Mouse (Mus musculus) neural tube, embryonic 15.5 days (tissue): ENCODE results near the gene Phf24. TPM values are rescaled to one million over a fixed set of nuclear protein-coding genes. Genes with fewer than 3 reads are reported as not detected.

Experiments
- ATAC-seq: fragments of 200-750 bp; cut with Nextera tagmentation; 2 replicates; pipeline ENCODE4 v1.8.0; 2017; ENCODE audit warnings: mild to moderate bottlenecking, moderate TSS enrichment, moderate library complexity; ENCODE audit not compliant: low FRiP score
- H3K27ac ChIP-seq: fragments of 300-500 bp; sonication (generic); replicated peaks from 2 replicates; pipeline ENCODE4 v1.5.1; 2015; ENCODE audit warnings: mild to moderate bottlenecking, inconsistent platforms
- H3K27me3 ChIP-seq: fragments of 300-500 bp; sonication (generic); replicated peaks from 2 replicates; pipeline ENCODE4 v1.6.1; 2015; ENCODE audit warnings: inconsistent platforms
- H3K36me3 ChIP-seq: fragments of 300-500 bp; sonication (generic); 2 replicates; pipeline ENCODE4 v1.6.1; 2015; ENCODE audit warnings: inconsistent platforms
- H3K4me1 ChIP-seq: fragments of 300-500 bp; sonication (generic); 2 replicates; pipeline ENCODE4 v1.6.1; 2015; ENCODE audit warnings: inconsistent platforms
- H3K4me2 ChIP-seq: fragments of 300-500 bp; sonication (generic); 2 replicates; pipeline ENCODE4 v1.6.1; 2015; ENCODE audit warnings: inconsistent platforms, mild to moderate bottlenecking, moderate library complexity
- H3K4me3 ChIP-seq: fragments of 300-500 bp; sonication (generic); replicated peaks from 2 replicates; pipeline ENCODE4 v1.5.1; 2015; ENCODE audit warnings: mild to moderate bottlenecking, inconsistent platforms
- H3K9ac ChIP-seq: fragments of 300-500 bp; sonication (generic); replicated peaks from 2 replicates; pipeline ENCODE4 v1.6.1; 2015; ENCODE audit warnings: mild to moderate bottlenecking, inconsistent platforms
- H3K9me3 ChIP-seq: fragments of 300-500 bp; sonication (generic); replicated peaks from 2 replicates; pipeline ENCODE4 v1.6.1; 2016; ENCODE audit warnings: inconsistent platforms
- WGBS: fragments of 180-500 bp; shearing (Covaris S2); methylation state at CpG from one replicate; pipeline ENCODE4 v1.1.7; 2015; ENCODE audit warnings: mixed read lengths; 5-methylcytosine and 5-hydroxymethylcytosine counted together
- polyA plus RNA-seq: library from polyadenylated mRNA; unstranded; fragments of >200 nt; fragmentation: Nextera tagmentation; extraction: Ambion mirVana; gene quantifications from 2 replicates; pipeline ENCODE4 v1.2.1, GENCODE M21; 2015

Gene Phf24
- polyA plus RNA-seq, 1 experiment from 2014 or later, result 46.1 TPM

- 85% methylated on average over 7 of the region's 7 CpGs for WGBS
- ATAC-seq, result no peak
- peaks cover 19% of the 10 kb centered on the region for H3K36me3 ChIP-seq
- no peaks in the 10 kb centered on the region for H3K27me3 ChIP-seq
- H3K9ac ChIP-seq, result peak overlapping the region; percentile 87
- H3K27ac ChIP-seq, result peak overlapping the region; percentile 94
- H3K4me3 ChIP-seq, result peak overlapping the region; percentile 63
- no peaks in the 10 kb centered on the region for H3K9me3 ChIP-seq
- peak overlapping the region; percentile 95 for H3K4me2 ChIP-seq
- peaks cover 71% of the 10 kb centered on the region for H3K4me1 ChIP-seq
Observed at GRCm38 (mm10) chr4:42952563-42952962, 36.1 kb downstream of the Phf24 start.

GRCm38 (mm10) chr4:42953435-42954094 lies 37.1 kb downstream of the Phf24 start:
- WGBS, result 13% methylated on average over 10 of the region's 10 CpGs
- no peak for ATAC-seq
- H3K9ac ChIP-seq, result peak overlapping the region; percentile 87
- peak overlapping the region; percentile 94 for H3K27ac ChIP-seq
- peaks cover 61% of the 10 kb centered on the region for H3K4me1 ChIP-seq
- H3K4me3 ChIP-seq, result peak overlapping the region; percentile 63
- no peaks in the 10 kb centered on the region for H3K27me3 ChIP-seq
- peak overlapping the region; percentile 95 for H3K4me2 ChIP-seq
- no peaks in the 10 kb centered on the region for H3K9me3 ChIP-seq
- peaks cover 27% of the 10 kb centered on the region for H3K36me3 ChIP-seq

- Histone ChIP-seq H3K9ac (no peak overlapping the region; the same call in 1 of the 2 replicates), H3K27ac (peak overlapping the region; percentile 94; the same call in 1 of the 2 replicates), H3K36me3 (peaks cover 32% of the 10 kb centered on the region), H3K4me1 (peaks cover 54% of the 10 kb centered on the region), H3K4me3 (0 out of 2 replicates have a peak overlapping the region, but pooled peaks have one; percentile 63), H3K4me2 (peak overlapping the region; percentile 95), H3K9me3 (no peaks in the 10 kb centered on the region), H3K27me3 (no peaks in the 10 kb centered on the region)
- ATAC-seq, result no peak
- 7% methylated on average over 10 of the region's 10 CpGs for WGBS
Observed at GRCm38 (mm10) chr4:42954297-42954696, 37.8 kb downstream of the Phf24 start.

- H3K9ac ChIP-seq, result no peak overlapping the region
- WGBS, result 91% methylated on average over 3 of the region's 3 CpGs
- H3K9me3 ChIP-seq, result no peaks in the 10 kb centered on the region
- 0 out of 2 replicates have a peak overlapping the region, but pooled peaks have one; percentile 54 for H3K27ac ChIP-seq
- no peak for ATAC-seq
- no peak overlapping the region for H3K4me3 ChIP-seq
- H3K27me3 ChIP-seq, result no peaks in the 10 kb centered on the region
- peaks cover 51% of the 10 kb centered on the region for H3K4me1 ChIP-seq
- H3K4me2 ChIP-seq, result peak overlapping the region; percentile 95; the same call in 1 of the 2 replicates
- H3K36me3 ChIP-seq, result peaks cover 32% of the 10 kb centered on the region
Observed at GRCm38 (mm10) chr4:42955200-42955599, 38.7 kb downstream of the Phf24 start.

GRCm38 (mm10) chr4:42956581-42956980 lies 40.1 kb downstream of the Phf24 start:
- ATAC-seq, result no peak
- no peak overlapping the region for H3K27ac ChIP-seq
- WGBS, result 95% methylated on average over 17 of the region's 17 CpGs
- no peak overlapping the region for H3K9ac ChIP-seq
- no peaks in the 10 kb centered on the region for H3K27me3 ChIP-seq
- peaks cover 38% of the 10 kb centered on the region for H3K4me1 ChIP-seq
- H3K36me3 ChIP-seq, result peaks cover 32% of the 10 kb centered on the region
- H3K4me2 ChIP-seq, result no peak overlapping the region
- no peaks in the 10 kb centered on the region for H3K9me3 ChIP-seq
- no peak overlapping the region for H3K4me3 ChIP-seq

GRCm38 (mm10) chr4:42957306-42957705 lies 40.8 kb downstream of the Phf24 start:
- no peak for ATAC-seq
- no peaks in the 10 kb centered on the region for H3K9me3 ChIP-seq
- H3K27ac ChIP-seq, result no peak overlapping the region
- H3K4me1 ChIP-seq, result peaks cover 30% of the 10 kb centered on the region
- H3K4me3 ChIP-seq, result no peak overlapping the region
- no peak overlapping the region for H3K9ac ChIP-seq
- H3K4me2 ChIP-seq, result no peak overlapping the region
- 80% methylated on average over 11 of the region's 11 CpGs for WGBS
- H3K36me3 ChIP-seq, result peaks cover 32% of the 10 kb centered on the region
- no peaks in the 10 kb centered on the region for H3K27me3 ChIP-seq

GRCm38 (mm10) chr4:42957979-42958378 lies 41.5 kb downstream of the Phf24 start:
- H3K36me3 ChIP-seq, result peaks cover 32% of the 10 kb centered on the region

GRCm38 (mm10) chr4:42958942-42959341 lies 42.5 kb downstream of the Phf24 start:
- H3K4me1 ChIP-seq, result peaks cover 14% of the 10 kb centered on the region
- WGBS, result 71% methylated on average over 8 of the region's 8 CpGs
- H3K27me3 ChIP-seq, result no peaks in the 10 kb centered on the region
- no peak overlapping the region for H3K4me3 ChIP-seq
- no peak for ATAC-seq
- H3K4me2 ChIP-seq, result no peak overlapping the region
- H3K9me3 ChIP-seq, result no peaks in the 10 kb centered on the region
- H3K36me3 ChIP-seq, result peaks cover 32% of the 10 kb centered on the region
- H3K27ac ChIP-seq, result no peak overlapping the region
- H3K9ac ChIP-seq, result no peak overlapping the region

More at GRCm38 (mm10) chr4:42957979-42958378, 41.5 kb downstream of the Phf24 start:
- WGBS, result 92% methylated on average over 8 of the region's 8 CpGs
- Histone ChIP-seq H3K9me3 (no peaks in the 10 kb centered on the region), H3K9ac (no peak overlapping the region), H3K27me3 (no peaks in the 10 kb centered on the region), H3K27ac (no peak overlapping the region), H3K4me3 (no peak overlapping the region), H3K4me1 (peaks cover 24% of the 10 kb centered on the region), H3K4me2 (no peak overlapping the region)
- no peak for ATAC-seq

GRCm38 (mm10) chr4:42959382-42959781 lies 42.9 kb downstream of the Phf24 start:
- Histone ChIP-seq H3K9ac (no peak overlapping the region), H3K4me2 (no peak overlapping the region), H3K4me1 (peaks cover 10% of the 10 kb centered on the region), H3K27me3 (no peaks in the 10 kb centered on the region), H3K9me3 (no peaks in the 10 kb centered on the region), H3K36me3 (peaks cover 32% of the 10 kb centered on the region), H3K27ac (no peak overlapping the region), H3K4me3 (no peak overlapping the region)
- 73% methylated on average over 4 of the region's 4 CpGs for WGBS
- ATAC-seq, result no peak

GRCm38 (mm10) chr4:42961592-42961991 lies 45.1 kb downstream of the Phf24 start:
- Histone ChIP-seq H3K27me3 (no peaks in the 10 kb centered on the region), H3K9me3 (no peaks in the 10 kb centered on the region), H3K4me3 (no peak overlapping the region), H3K4me1 (peaks cover 8% of the 10 kb centered on the region), H3K4me2 (no peak overlapping the region), H3K9ac (no peak overlapping the region), H3K36me3 (peaks cover 23% of the 10 kb centered on the region), H3K27ac (no peak overlapping the region)
- 35% methylated on average over 4 of the region's 4 CpGs for WGBS
- ATAC-seq, result no peak

GRCm38 (mm10) chr4:42963480-42963879 lies 47.0 kb downstream of the Phf24 start:
- no peak for ATAC-seq

GRCm38 (mm10) chr4:42965039-42965719 lies 48.7 kb downstream of the Phf24 start:
- Histone ChIP-seq H3K4me2 (peak overlapping the region; percentile 43), H3K9me3 (no peaks in the 10 kb centered on the region), H3K27me3 (no peaks in the 10 kb centered on the region), H3K9ac (no peak overlapping the region), H3K4me1 (peaks cover 8% of the 10 kb centered on the region), H3K36me3 (no peaks in the 10 kb centered on the region), H3K27ac (no peak overlapping the region), H3K4me3 (no peak overlapping the region)
- WGBS, result 16% methylated on average over 12 of the region's 12 CpGs
- ATAC-seq, result peak; percentile 79

More at GRCm38 (mm10) chr4:42963480-42963879, 47.0 kb downstream of the Phf24 start:
- Histone ChIP-seq H3K27me3 (no peaks in the 10 kb centered on the region), H3K9me3 (no peaks in the 10 kb centered on the region), H3K4me2 (no peak overlapping the region), H3K9ac (no peak overlapping the region), H3K36me3 (peaks cover 5% of the 10 kb centered on the region), H3K27ac (no peak overlapping the region), H3K4me3 (no peak overlapping the region), H3K4me1 (peaks cover 8% of the 10 kb centered on the region)
- 92% methylated on average over 2 of the region's 2 CpGs for WGBS
